Mouse (Mus musculus): ENCODE data around the gene Pola2.

Gene Pola2

DNA sequence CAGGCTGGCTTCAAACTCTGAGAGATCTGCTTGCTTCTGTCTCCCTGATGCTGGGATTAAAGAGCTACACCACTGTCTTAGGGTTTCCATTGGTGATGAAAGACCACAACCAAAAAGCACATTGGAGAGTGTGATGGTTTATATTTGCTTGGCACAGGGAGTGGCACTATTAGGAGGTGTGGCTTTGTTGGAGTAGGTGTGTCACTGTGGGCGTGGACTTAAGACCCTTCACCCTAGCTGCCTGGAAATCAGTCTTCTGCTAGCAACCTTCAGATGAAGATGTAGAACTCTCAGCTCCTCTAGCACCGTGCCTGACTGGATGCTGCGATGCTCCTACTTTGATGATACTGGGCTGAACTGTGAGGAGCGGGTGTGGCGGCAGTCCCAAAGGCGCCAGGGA is 25.5 kb downstream of the Pola2 start:
- in situ Hi-C loops (cut with MseI, MboI) = no loop called here

GRCm38 (mm10) chr19:5937836-5938406 is 26.1 kb downstream of the Pola2 start:
- in situ Hi-C loops (cut with MseI, MboI) = no loop called here

- in situ Hi-C loops (cut with MseI, MboI) = no loop called here
Measured at GRCm38 (mm10) chr19:5937095-5937835, 26.7 kb downstream of the Pola2 start.

DNA sequence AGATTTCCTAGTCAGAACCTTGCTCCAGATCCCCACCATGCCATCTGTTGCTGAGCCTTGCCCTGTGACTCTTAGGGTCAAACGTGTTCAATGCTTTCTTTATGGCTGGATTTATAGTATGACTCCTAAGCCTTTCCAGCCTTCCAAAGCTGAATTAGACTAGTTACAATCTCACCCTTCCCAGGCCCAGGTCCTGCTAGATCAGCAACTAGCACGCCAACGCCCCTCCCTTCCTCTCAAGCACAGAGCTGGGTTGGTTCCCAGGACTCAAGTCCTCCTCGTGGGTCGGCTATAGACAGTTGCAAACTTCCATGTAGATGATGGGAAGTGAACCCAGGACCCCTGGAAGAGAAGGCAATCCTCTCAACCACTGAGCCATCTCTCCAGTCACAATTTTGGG is 28.3 kb downstream of the Pola2 start:
- in situ Hi-C loops (cut with MseI, MboI) = no loop called here

- in situ Hi-C loops (cut with MseI, MboI) = no loop called here
Measured at GRCm38 (mm10) chr19:5935266-5935665, 28.7 kb downstream of the Pola2 start.

DNA sequence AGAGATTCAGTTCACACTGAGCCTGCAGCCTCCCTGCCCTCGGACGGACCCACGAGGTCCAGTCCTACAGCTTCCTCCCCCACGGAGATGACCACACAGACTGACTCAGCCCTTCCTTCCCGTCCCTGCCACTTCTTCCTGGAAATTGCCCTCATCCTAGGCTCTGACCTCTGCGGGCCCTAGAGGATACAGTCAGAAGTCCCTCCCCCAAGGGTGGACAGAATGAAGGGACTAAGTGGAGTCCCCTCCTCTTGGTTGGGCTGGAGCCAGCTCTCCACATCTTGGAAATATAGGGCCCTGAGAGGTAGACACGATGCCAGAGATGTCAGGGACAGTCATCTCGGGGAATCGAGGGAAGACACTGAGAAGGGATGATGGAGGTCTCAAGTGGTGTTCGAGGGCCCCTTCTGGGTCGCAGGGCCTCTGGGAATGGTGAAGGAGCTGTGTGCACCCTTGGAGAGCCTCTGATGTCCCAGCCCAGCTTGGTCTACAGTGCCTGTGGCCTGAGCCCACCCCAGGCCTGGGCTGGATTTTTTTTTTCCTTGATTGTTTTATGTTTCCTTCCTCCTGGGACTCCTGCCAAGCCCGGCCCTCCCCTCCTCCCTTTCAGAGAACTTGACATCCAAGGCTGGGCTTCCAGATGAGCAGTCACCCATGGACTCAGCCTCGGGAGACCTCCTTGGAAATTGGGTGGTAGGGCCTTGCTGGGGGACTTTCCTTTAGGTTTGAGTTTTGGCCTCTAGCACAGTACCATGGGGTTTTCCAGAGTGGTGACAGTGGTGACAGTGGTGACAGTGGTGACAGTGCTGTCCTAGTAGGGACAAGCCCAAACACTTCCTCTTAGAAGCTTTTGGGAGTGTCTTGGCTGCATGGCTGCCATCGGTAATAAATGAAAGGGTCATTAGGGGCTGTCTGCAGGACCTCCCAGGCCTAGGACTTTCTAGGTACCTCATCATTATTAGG is 34.1 kb downstream of the Pola2 start:
- in situ Hi-C loops (cut with MseI, MboI) = no loop called here

- in situ Hi-C loops (cut with MseI, MboI) = no loop called here
Measured at GRCm38 (mm10) chr19:5928546-5928945, 35.5 kb downstream of the Pola2 start.

DNA sequence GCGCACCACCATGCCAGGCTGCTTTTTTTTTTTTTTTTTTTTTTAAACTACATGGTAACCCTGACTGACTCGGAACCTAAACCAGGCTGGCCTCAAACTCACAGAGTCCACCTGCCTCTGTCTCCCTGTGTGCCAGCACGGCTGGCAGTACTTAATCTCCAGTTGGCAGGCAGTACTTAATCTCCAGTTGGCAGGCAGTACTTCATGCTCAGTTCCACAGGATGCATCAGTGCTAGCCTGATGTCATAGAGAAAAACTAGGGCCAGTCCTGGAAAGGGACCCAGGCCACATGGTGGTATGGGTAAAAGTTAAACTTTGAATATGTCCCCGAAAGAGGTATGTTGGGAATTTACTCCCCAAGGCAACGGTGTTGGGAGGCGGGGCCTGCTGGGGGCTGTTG is 35.9 kb downstream of the Pola2 start:
- in situ Hi-C loops (cut with MseI, MboI) = no loop called here

DNA sequence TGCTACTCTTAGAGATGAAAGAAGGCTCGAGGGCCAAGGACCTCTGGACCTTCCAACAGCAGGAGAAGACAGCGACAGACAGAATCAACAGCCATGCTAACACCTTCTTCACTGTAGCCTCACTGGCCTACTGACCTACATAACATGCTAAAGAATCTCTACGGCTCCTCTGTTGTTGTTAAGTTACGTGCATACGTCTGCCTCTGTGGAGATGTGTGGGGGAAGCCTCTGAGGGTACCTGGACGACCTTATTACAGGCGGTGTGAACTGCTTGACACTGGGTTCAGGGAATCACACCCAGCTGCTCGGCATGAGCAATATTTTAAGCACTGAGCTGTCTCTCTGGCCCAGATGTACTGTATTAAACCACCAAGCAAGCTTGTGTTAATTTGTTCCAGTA is 36.5 kb downstream of the Pola2 start:
- in situ Hi-C loops (cut with MseI, MboI) = no loop called here

DNA sequence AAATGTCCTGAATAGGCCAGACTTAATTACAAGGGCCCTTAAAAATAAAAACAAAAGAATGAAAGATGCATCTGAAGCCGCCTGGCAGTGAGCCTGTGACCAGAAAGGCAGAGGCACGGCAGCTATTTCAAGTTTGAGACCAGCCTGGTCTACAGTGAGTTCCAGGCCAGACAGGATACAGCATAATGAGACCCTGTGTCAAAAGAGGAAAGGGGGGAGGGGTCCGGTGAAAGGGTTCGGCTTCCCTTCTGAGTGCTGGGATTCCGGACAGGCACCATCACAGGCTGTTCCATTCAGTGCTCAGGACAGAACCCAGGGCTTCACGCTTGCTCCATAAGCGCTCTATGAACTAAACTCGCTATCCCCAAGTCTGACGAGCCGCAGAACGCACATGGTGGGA is 37.0 kb downstream of the Pola2 start:
- in situ Hi-C loops (cut with MseI, MboI) = no loop called here

DNA sequence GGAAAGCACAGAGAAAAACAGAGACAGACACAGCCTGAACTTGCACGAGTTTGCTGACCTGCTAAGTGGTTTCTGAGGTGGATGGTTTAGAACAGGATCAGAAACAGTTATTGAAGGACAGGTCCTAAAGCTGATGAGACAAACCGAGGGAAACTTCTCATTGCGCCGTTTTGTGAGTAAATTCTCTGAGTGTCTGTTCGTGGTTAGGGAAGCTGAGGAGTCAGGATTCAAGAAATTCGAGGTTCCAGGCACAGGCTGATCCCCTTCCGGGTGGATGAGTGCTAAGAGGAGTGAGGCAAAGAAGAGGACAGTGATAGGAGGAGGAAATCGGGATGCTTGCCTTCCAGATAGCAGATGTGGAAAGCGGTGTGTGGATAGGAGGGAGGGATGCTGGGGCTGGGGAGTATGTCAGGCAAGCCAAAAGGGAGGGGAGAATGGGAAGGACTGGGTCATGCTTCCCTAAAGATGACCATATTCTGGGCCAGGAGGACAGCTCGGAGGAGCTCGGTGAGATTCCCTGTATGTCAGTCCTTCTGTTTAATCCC is 38.6 kb downstream of the Pola2 start:
- in situ Hi-C loops (cut with MseI, MboI) = no loop called here

GRCm38 (mm10) chr19:5924713-5925093 is 39.3 kb downstream of the Pola2 start, which contains the start of gene Cdc42ep2:
Cdc42ep2 (minus strand) TSS chr19:5924816.
- in situ Hi-C loops (cut with MseI, MboI) = loop anchor here (5.0 kb wide), 2 partner anchors 33 to 38 kb away; partner anchors contain the start of gene Pola2 (in 1 of the 2)

DNA sequence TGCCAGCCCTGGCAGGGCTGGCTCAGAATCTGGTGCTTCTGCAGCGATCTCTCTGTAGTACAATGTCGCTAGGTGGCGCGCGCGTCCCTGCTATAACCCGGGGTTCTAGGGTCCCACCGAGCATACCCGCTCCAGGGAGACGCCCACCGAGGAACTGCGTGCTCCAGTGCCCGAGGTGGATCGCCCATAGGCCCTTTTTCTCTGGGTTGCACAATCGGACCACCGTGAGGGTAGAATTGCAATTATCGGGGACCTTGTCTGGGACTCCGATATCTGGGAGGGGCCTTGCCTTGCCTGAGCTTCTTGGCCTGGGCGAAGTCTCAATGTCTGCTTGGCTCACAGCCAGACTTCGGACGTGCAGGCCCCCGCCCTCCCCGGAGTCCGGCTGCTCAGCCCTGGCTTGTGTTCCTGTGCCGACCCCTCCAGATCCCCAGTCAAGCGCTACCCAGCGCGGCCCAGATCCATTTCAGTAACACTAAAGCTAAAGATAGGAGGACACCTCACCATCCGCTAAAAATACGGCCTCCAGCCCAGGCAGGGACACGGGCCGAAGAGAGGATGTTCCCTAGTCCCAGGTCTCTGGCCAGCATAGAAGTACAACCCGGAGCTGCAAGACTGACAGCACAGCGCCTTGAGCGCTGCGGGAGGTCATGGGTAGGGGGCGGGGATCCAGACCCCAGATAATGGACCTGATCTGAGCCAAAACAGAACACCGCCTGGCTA is 39.9 kb downstream of the Pola2 start:
- in situ Hi-C loops (cut with MseI, MboI) = loop anchor here (5.0 kb wide), 2 partner anchors 33 to 38 kb away; partner anchors contain the start of gene Pola2 (in 1 of the 2)

- in situ Hi-C loops (cut with MseI, MboI) = loop anchor here (5.0 kb wide), 2 partner anchors 34 to 39 kb away; partner anchors contain the start of gene Pola2 (in 1 of the 2)
Measured at GRCm38 (mm10) chr19:5922963-5923362, 41.0 kb downstream of the Pola2 start.

DNA sequence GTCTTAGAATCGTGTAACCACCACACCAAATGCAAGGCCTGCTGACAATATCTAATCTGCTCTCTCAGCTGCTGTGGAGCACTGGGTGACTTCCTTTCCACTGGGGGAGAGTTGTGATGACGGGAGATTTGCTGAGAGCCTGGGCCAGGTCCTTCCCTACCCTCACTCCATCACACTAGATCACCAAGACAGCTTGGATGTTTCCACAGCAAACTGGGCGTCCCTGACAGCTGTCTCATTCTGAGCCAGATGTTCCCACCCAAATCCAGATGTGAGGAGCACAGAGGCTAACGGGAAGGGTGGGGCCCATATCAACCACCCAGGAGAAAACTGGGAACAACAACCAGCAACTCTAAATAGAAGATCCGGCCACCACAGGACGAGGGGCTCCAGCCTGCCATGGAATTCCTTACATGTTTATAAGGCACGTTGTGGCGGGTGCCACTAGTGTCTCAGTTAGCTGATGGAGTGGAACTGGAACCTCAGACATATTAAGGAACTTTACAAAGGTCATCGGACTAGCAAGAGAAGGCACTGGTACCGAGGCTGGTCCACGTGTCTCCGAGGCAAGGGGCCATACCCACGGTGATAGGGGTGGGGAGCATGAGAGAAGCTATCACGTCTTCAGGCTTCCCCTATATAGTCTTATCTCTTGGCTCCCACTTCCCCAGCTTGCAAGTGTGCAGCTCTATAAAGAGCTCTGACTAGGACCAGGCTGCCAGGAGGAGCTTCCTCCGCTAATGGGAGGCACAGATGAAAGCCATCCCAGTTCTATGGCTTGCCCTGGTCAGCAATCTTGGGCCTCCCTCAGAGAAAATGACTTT is 41.7 kb downstream of the Pola2 start:
- in situ Hi-C loops (cut with MseI, MboI) = loop anchor here (5.0 kb wide), 2 partner anchors 35 to 40 kb away; partner anchors contain the start of gene Pola2 (in 1 of the 2)

DNA sequence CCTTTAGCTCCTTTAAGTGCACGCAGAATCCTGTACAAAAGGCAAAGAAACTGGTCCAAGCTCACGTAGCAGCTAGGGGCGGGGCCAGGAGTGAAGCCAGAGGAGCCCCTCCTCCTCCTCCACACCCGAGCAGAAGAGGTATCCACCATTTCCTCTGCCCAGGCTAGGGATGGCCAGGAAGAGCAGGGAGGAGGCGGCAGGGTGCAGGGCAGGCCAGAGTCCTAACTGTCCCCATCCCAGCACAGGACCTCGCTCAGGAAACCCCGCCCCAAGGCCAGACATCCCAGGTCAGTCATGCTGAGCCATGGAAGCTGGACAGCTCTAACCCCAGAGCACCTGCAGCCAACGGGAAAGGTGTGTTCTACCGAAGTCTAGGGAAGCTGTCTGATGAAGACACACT is 42.3 kb downstream of the Pola2 start:
- in situ Hi-C loops (cut with MseI, MboI) = loop anchor here (5.0 kb wide), 2 partner anchors 36 to 41 kb away; partner anchors contain the start of gene Pola2 (in 1 of the 2)

- in situ Hi-C loops (cut with MseI, MboI) = no loop called here
Measured at GRCm38 (mm10) chr19:5913007-5913719, 50.8 kb downstream of the Pola2 start, which contains the start of gene Dpf2. Dpf2 (minus strand) TSS chr19:5913010.

GRCm38 (mm10) chr19:5912103-5913006 is 51.6 kb downstream of the Pola2 start:
- in situ Hi-C loops (cut with MseI, MboI) = no loop called here

All from mouse trophoblast stem cell (cell line).